Mouse (Mus musculus) forebrain, embryonic 14.5 days (tissue): ENCODE results near the gene Mrps27. TPM values are rescaled to one million over a fixed set of nuclear protein-coding genes. Genes with fewer than 3 reads are reported as not detected.

ENCODE experiments used
- ATAC-seq: fragments of 200-750 bp; cut with Nextera tagmentation; 2 replicates; pipeline ENCODE4 v1.8.0; 2017; ENCODE audit warnings: mild to moderate bottlenecking, moderate library complexity
- DNase-seq: peaks from one replicate; pipeline ENCODE4 v3.0.0-alpha.2; 2015; ENCODE audit warnings: low spot score
- H3K27ac ChIP-seq: fragments of 300-500 bp; sonication (generic); 2 replicates; pipeline ENCODE4 v1.5.1; 2014; ENCODE audit warnings: low read depth, mild to moderate bottlenecking, control low read depth, low read length, moderate library complexity
- H3K27me3 ChIP-seq: fragments of 300-500 bp; sonication (generic); replicated peaks from 2 replicates; pipeline ENCODE4 v1.6.1; 2014; ENCODE audit warnings: low read length, control low read depth, mixed read lengths; ENCODE audit not compliant: control insufficient read depth, insufficient read depth
- H3K36me3 ChIP-seq: fragments of 300-500 bp; sonication (generic); 2 replicates; pipeline ENCODE4 v1.6.1; 2014; ENCODE audit warnings: low read length, control low read depth; ENCODE audit not compliant: control insufficient read depth, insufficient read depth
- H3K4me1 ChIP-seq: fragments of 300-500 bp; sonication (generic); 2 replicates; pipeline ENCODE4 v1.6.1; 2014; ENCODE audit warnings: antibody characterized with exemption, low read length, control low read depth; ENCODE audit not compliant: control insufficient read depth, insufficient read depth
- H3K4me2 ChIP-seq: fragments of 300-500 bp; sonication (generic); 2 replicates; pipeline ENCODE4 v1.6.1; 2014; ENCODE audit warnings: mild to moderate bottlenecking, control low read depth, low read length
- H3K4me3 ChIP-seq: fragments of 300-500 bp; sonication (generic); 2 replicates; pipeline ENCODE4 v1.5.1; 2014; ENCODE audit warnings: low read depth, low read length, control low read depth
- H3K9ac ChIP-seq: fragments of 300-500 bp; sonication (generic); 2 replicates; pipeline ENCODE4 v1.6.1; 2014; ENCODE audit warnings: mild to moderate bottlenecking, low read length, control low read depth, moderate library complexity
- H3K9me3 ChIP-seq: fragments of 300-500 bp; sonication (generic); replicated peaks from 2 replicates; pipeline ENCODE4 v1.6.1; 2016; ENCODE audit warnings: low read length, control low read depth, mixed read lengths; ENCODE audit not compliant: control insufficient read depth
- WGBS: fragments of 180-500 bp; shearing (Covaris S2); extraction: QIAGEN DNeasy Blood & Tissue Kit; methylation state at CpG from one replicate; pipeline ENCODE4 v1.1.7; 2014; 5-methylcytosine and 5-hydroxymethylcytosine counted together
- polyA plus RNA-seq: library from polyadenylated mRNA; unstranded; fragments of >200 nt; fragmentation: Nextera tagmentation; extraction: Ambion mirVana; gene quantifications from 2 replicates; pipeline ENCODE4 v1.2.1, GENCODE M21; 2014

Mrps27 gene
- polyA plus RNA-seq, 1 experiment from 2014 or later: 45.6 TPM

DNA sequence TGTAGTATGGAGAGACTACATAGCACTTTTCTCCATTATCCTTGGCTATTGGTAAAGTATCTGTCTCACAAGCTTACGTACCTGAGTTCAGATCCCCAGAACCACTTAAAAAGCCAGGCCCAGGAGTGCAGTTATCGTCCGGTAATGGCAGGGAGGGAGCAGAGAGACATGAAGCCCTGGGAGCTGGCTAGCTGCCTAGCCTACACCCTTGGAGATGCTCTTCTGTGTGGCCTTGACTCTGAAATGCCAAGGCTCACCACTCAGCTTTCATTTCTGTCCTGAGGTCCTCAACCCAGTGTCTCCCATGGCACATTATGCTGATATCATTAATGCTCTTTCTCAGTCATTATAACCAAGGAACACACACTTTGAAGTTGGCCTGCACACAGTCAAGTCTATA is 67.2 kb downstream of the Mrps27 start:
- peaks cover 39% of the 10 kb centered on the region for H3K36me3 ChIP-seq
- H3K4me3 ChIP-seq: no peak overlapping the region
- ATAC-seq (no peak), DNase-seq (no peak)
- no peaks in the 10 kb centered on the region for H3K27me3 ChIP-seq
- 93% methylated on average over 3 of the region's 3 CpGs for WGBS
- no peak overlapping the region for H3K27ac ChIP-seq
- H3K9ac ChIP-seq: no peak overlapping the region
- no peaks in the 10 kb centered on the region for H3K9me3 ChIP-seq
- H3K4me2 ChIP-seq: no peak overlapping the region
- H3K4me1 ChIP-seq: peaks cover 8% of the 10 kb centered on the region; the same call in 1 of the 2 replicates

DNA sequence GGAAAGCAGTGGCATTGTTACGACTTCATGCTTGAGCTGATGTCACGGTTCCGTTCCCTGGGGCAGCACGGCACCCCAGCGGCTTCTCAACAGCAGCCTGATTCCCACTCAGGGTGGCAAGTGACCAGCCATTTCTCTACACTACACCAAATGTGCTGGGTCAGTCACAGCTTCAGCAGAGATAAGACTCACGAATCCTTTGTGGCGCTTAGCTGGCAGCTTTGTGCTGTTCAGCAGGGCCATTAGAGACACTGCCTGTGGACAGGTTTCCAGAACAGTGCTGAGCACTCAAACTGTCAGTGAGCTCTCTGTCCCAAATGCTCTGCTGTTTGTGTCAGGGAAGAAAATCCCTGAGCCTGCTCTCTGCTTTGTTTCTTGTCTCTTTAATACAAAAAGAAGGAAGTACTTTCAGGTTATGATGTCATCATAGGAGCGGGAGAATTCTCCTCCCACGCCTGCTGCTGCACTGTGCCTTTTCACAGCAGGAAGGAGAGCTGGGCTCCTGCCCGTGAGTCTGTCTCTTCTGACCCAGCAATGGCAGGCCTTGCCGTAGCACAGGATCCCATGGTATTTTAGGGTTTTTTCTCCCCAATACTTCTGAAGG is 68.0 kb downstream of the Mrps27 start:
- Histone ChIP-seq H3K4me3 (no peak overlapping the region), H3K36me3 (peaks cover 39% of the 10 kb centered on the region), H3K27me3 (no peaks in the 10 kb centered on the region), H3K27ac (peak overlapping the region; percentile 55; the same call in 1 of the 2 replicates), H3K9me3 (no peaks in the 10 kb centered on the region), H3K4me2 (no peak overlapping the region), H3K9ac (no peak overlapping the region; the same call in 1 of the 2 replicates), H3K4me1 (peaks cover 8% of the 10 kb centered on the region; the same call in 1 of the 2 replicates)
- 50% methylated on average over 11 of the region's 11 CpGs for WGBS
- ATAC-seq (peak; percentile 47; the same call in 1 of the 2 replicates), DNase-seq (peak; percentile 51)

DNA sequence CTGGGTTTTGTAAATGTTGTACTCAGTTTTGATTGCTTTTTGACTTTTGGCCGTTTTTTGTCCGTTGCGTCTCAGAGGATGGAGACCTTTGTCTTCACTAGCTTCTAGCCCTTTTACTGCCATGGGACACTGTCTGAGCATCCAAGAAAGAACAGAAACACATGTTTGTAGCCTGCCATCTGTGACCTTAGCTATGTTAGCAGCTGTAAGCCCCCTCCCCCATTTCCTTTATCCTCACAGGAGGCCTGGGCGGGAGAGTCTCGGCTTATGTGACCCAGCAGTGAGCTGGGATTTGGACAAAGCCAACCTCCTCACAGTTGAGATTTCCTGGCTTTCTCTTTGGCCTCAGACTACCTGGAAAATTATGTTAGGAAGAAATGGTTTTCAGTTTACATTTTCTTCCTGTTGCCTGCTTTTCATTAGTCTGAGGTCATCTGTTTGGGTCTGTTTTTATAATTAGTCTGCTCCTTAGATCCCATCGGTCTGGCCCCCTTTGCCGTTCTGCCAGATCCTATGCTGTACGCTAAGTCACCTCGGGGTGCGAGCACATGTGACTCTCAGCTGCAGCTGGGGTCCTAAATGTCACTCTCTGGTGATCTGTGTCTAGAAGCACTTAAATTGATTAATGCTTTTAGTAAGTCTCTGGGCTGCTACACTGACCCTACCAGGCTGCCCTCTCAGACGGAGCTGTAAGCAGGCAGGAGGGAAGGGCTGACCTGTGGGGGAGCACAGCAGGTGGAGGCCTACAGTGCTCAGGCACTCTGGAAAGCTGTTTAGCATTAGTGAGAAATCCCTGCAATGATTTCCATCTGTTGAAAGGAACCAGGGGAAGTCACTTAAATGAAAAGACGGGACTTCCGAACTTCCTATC is 69.1 kb downstream of the Mrps27 start:
- WGBS: 47% methylated on average over 13 of the region's 13 CpGs
- H3K4me1 ChIP-seq: peaks cover 8% of the 10 kb centered on the region; the same call in 1 of the 2 replicates
- no peak for ATAC-seq
- DNase-seq: no peak
- H3K9me3 ChIP-seq: no peaks in the 10 kb centered on the region
- H3K27me3 ChIP-seq: no peaks in the 10 kb centered on the region
- no peak overlapping the region for H3K9ac ChIP-seq
- H3K4me3 ChIP-seq: no peak overlapping the region
- no peak overlapping the region for H3K27ac ChIP-seq
- peaks cover 35% of the 10 kb centered on the region for H3K36me3 ChIP-seq
- no peak overlapping the region for H3K4me2 ChIP-seq

DNA sequence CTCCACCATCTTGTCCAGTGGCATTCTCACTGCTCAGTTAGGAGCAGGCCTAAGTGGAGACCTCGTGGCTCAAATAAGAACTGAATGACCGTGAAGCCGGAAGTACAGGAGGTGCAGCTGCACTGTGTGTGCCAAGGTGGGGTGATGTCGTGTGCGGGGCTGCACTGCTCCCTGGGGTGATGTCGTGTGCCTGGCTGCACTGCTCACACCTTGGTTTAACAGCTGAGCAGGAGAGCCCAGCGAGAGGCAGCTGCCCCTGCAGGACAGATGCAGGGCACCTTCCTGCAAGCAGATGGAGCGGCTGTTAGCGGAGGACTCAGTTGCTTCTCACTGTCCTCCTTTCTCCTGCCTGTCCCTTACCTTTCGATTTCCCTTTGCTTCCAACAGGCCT is 69.8 kb downstream of the Mrps27 start:
- Histone ChIP-seq H3K27me3 (no peaks in the 10 kb centered on the region), H3K4me1 (peaks cover 8% of the 10 kb centered on the region; the same call in 1 of the 2 replicates), H3K4me2 (no peak overlapping the region), H3K36me3 (peaks cover 35% of the 10 kb centered on the region), H3K9ac (no peak overlapping the region), H3K4me3 (no peak overlapping the region), H3K27ac (no peak overlapping the region), H3K9me3 (no peaks in the 10 kb centered on the region)
- DNase-seq (no peak), ATAC-seq (no peak)
- WGBS: 47% methylated on average over 10 of the region's 10 CpGs

DNA sequence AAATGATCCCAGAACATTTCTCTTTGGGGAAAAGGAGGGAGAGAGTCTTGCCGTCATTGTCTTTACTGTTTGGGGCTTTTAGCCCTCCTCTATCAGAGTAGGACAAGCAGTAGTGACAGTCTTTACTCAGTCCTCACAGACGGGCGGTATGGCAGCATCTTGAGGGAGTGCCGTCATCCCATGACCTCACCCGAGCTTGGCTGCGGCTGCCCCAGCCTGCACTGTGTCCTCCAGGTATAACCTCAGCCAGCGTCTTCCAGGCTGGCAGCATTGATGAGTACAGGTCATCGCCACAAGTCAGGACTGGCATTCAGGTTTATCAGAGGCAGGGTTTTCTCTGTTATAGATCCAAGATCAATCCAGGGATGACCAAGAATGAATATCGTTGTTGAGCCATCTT is 72.0 kb downstream of the Mrps27 start:
- Histone ChIP-seq H3K4me1 (peaks cover 8% of the 10 kb centered on the region; the same call in 1 of the 2 replicates), H3K36me3 (peaks cover 33% of the 10 kb centered on the region), H3K27me3 (no peaks in the 10 kb centered on the region), H3K4me3 (no peak overlapping the region), H3K27ac (no peak overlapping the region), H3K9ac (no peak overlapping the region), H3K4me2 (no peak overlapping the region), H3K9me3 (no peaks in the 10 kb centered on the region)
- no peak for ATAC-seq
- 81% methylated on average over 9 of the region's 9 CpGs for WGBS
- no peak for DNase-seq

DNA sequence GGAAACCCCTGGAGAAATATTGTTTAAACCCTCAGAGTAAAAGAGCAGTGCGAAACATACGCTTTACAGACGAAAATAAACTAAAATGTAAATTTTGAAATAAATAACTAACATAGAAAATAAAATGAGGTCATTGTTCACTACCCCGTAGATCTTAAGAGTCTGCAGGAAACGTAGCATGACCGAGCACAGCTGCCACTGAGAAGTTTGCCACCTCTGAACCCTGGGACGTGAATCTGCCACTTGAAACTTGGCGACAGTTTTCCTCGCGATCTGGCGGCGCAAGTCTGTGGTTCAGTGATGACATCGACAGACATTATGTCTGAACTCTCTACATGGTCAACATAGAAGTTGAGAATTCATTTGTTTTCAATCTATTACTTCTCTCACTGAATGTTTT is 79.0 kb downstream of the Mrps27 start:
- ATAC-seq: no peak
- H3K27me3 ChIP-seq: no peaks in the 10 kb centered on the region
- peaks cover 79% of the 10 kb centered on the region for H3K36me3 ChIP-seq
- H3K4me3 ChIP-seq: no peak overlapping the region
- no peak for DNase-seq
- no peak overlapping the region for H3K27ac ChIP-seq
- 89% methylated on average over 13 of the region's 13 CpGs for WGBS
- no peaks in the 10 kb centered on the region for H3K4me1 ChIP-seq
- no peaks in the 10 kb centered on the region for H3K9me3 ChIP-seq
- no peak overlapping the region for H3K9ac ChIP-seq
- H3K4me2 ChIP-seq: no peak overlapping the region

DNA sequence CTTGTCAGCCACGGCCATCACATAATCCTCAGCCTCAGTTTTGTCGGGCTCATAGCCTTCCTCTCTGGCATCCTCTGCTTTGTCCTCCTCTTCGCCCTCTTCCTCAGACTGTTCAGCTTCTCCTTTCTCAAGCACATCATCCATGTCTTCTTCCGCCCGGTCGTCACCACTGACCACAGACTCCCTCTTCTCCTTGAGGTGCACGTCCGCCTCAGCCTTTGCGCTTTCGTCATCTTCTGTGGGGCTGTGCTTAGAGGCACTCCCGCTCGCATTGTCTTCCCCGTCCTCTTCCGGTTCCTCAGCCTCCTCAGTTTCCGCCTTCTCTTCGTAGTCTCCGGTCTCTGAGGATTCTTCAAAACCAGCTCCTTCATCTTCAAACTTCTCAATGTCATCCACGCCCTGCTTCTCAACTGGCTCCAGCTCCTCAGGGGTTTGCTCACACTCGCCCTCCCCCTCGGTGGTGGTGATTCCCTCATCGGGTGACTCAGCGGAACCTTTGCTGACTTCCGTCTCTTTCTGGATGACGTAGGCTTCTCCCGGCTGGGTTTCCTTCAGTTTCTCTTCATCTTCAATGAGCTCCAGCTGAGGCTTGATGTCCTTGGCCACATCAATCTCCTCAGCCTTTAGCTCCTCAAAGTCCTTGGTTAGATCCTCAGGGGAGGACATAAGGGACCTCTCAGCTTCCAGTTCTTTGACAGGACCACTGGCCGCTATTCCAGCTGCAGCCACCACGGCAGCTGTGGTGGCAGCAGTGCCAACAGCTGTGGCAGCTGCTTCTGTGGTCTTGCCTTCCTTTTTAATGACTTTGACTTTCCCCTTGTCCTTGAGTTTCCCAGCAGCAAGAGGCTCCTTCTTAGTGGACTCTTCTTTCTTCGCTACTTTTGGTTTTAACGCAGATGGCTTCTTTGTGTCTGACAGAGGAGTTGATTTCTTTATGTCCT is 88.8 kb downstream of the Mrps27 start:
- no peaks in the 10 kb centered on the region for H3K27me3 ChIP-seq
- H3K27ac ChIP-seq: no peak overlapping the region
- DNase-seq (no peak), ATAC-seq (no peak)
- no peak overlapping the region for H3K4me3 ChIP-seq
- H3K36me3 ChIP-seq: peaks cover 100% of the 10 kb centered on the region
- no peak overlapping the region for H3K4me2 ChIP-seq
- no peaks in the 10 kb centered on the region for H3K4me1 ChIP-seq
- no peak overlapping the region for H3K9ac ChIP-seq
- H3K9me3 ChIP-seq: no peaks in the 10 kb centered on the region
- WGBS: 97% methylated on average over 29 of the region's 29 CpGs

DNA sequence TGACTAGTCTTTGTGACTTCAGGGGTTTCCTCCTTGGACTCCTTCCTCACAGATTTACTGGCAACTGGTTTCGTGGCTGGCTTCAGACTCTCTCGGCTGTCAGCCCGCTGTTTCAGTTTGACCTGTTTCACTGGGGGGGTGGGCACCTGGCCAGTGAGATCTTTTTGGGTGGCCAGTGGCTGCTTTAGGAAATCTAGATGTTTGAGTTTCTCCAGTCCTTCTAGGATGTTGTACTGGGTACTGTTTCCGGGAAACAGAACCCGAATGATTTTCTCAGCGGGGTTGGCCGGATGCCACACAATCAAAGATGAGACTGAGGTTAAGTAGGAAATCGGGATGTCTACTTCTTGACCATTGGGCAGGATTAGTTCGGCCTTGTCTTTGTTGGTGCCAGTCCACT is 89.9 kb downstream of the Mrps27 start:
- H3K4me1 ChIP-seq: no peaks in the 10 kb centered on the region
- WGBS: 95% methylated on average over 9 of the region's 9 CpGs
- H3K27me3 ChIP-seq: no peaks in the 10 kb centered on the region
- no peak overlapping the region for H3K4me2 ChIP-seq
- no peak overlapping the region for H3K4me3 ChIP-seq
- no peak overlapping the region for H3K27ac ChIP-seq
- H3K9me3 ChIP-seq: no peaks in the 10 kb centered on the region
- DNase-seq: no peak
- peaks cover 100% of the 10 kb centered on the region for H3K36me3 ChIP-seq
- no peak for ATAC-seq
- H3K9ac ChIP-seq: no peak overlapping the region
